Mouse (Mus musculus) heart, embryonic 15.5 days (tissue): ENCODE results near the gene Zfp988. TPM values are rescaled to one million over a fixed set of nuclear protein-coding genes. Genes with fewer than 3 reads are reported as not detected.
"Not testable (repeated sequence)": the region's sequence is repeated elsewhere in the genome, so short reads cannot be mapped to it uniquely, and the experiment has no call there.

ENCODE experiments used
- ATAC-seq: fragments of 200-750 bp; cut with Nextera tagmentation; replicated peaks from 2 replicates; pipeline ENCODE4 v1.8.0; 2017; ENCODE audit warnings: low read depth, moderate TSS enrichment; ENCODE audit not compliant: insufficient number of reproducible peaks, insufficient read depth, low FRiP score
- H3K27ac ChIP-seq: fragments of 300-500 bp; sonication (generic); 2 replicates; pipeline ENCODE4 v1.5.1; 2015; ENCODE audit warnings: mild to moderate bottlenecking, inconsistent platforms
- H3K27me3 ChIP-seq: fragments of 300-500 bp; sonication (generic); 2 replicates; pipeline ENCODE4 v1.6.1; 2015; ENCODE audit warnings: inconsistent platforms
- H3K36me3 ChIP-seq: fragments of 300-500 bp; sonication (generic); 2 replicates; pipeline ENCODE4 v1.6.1; 2015; ENCODE audit warnings: mild to moderate bottlenecking, inconsistent platforms
- H3K4me1 ChIP-seq: fragments of 300-500 bp; sonication (generic); replicated peaks from 2 replicates; pipeline ENCODE4 v1.6.1; 2015; ENCODE audit warnings: inconsistent platforms
- H3K4me2 ChIP-seq: fragments of 300-500 bp; sonication (generic); 2 replicates; pipeline ENCODE4 v1.6.1; 2015; ENCODE audit warnings: inconsistent platforms, mild to moderate bottlenecking, moderate library complexity
- H3K4me3 ChIP-seq: fragments of 300-500 bp; sonication (generic); 2 replicates; pipeline ENCODE4 v1.5.1; 2015; ENCODE audit warnings: mild to moderate bottlenecking, inconsistent platforms
- H3K9ac ChIP-seq: fragments of 300-500 bp; sonication (generic); 2 replicates; pipeline ENCODE4 v1.6.1; 2015; ENCODE audit warnings: mild to moderate bottlenecking, inconsistent platforms
- H3K9me3 ChIP-seq: fragments of 300-500 bp; sonication (generic); replicated peaks from 2 replicates; pipeline ENCODE4 v1.6.1; 2016; ENCODE audit warnings: inconsistent platforms
- WGBS: fragments of 180-500 bp; shearing (Covaris S2); methylation state at CpG from one replicate; pipeline ENCODE4 v1.1.7; 2015; ENCODE audit warnings: mixed read lengths; 5-methylcytosine and 5-hydroxymethylcytosine counted together
- polyA plus RNA-seq: library from polyadenylated mRNA; unstranded; fragments of >200 nt; fragmentation: Nextera tagmentation; extraction: Ambion mirVana; gene quantifications from 2 replicates; pipeline ENCODE4 v1.2.1, GENCODE M21; 2015

The Zfp988 gene
- 0.05 TPM in 1 of 2 replicates, not detected in the other for polyA plus RNA-seq

GRCm38 (mm10) chr4:147305436-147305835 is at the start of gene Zfp988:
Zfp988 (plus strand) TSS chr4:147305674.
- H3K9me3 ChIP-seq: peaks cover 11% of the 10 kb centered on the region
- not testable (repeated sequence) for ATAC-seq, H3K36me3 ChIP-seq, H3K27me3 ChIP-seq, H3K4me3 ChIP-seq, H3K4me1 ChIP-seq, H3K9ac ChIP-seq, H3K4me2 ChIP-seq, H3K27ac ChIP-seq
- 79% methylated on average over 6 of the region's 6 CpGs for WGBS

DNA sequence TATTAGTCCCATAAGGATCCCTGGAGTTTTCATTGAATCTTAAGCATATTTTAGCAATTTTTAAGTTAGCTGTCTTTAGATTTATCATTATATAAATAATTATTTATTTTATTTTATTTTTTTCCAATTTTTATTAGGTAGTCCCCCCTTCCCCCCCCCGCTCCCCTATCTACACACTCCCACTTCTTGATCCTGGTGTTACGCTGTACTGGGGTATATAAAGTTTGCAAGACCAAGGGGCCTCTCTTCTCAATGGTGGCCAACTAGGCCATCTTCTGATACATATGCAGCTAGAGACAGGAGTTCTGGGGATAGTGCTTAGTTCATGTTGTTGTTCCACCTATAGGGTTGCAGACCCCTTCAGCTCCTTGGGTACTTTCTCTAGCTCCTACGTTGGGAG is 42.8 kb upstream of the Zfp988 start:
- H3K4me3 ChIP-seq, H3K27me3 ChIP-seq, H3K9me3 ChIP-seq, H3K4me1 ChIP-seq, H3K27ac ChIP-seq, ATAC-seq, H3K9ac ChIP-seq, H3K4me2 ChIP-seq, H3K36me3 ChIP-seq: not testable (repeated sequence)
- 85% methylated on average over 2 of the region's 3 CpGs for WGBS

DNA sequence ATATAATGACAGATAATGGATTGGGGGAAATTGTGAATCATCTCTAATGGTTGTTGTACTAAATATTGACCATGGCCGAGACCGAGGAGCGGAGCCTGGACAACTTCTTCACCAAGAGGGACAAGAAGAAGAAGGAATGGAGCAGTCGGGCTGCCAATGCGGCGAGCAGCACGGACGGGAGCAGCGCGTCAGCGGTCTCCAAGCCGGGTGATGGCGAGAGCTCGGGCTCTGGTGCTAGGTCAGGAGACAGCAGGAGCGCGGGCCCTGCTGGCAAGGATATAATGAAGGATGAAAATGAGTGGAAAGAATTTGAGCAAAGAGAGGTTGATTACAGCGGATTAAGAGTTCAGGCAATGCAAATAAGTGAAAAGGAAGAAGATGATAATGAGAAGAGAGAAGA is 38.2 kb upstream of the Zfp988 start:
- ATAC-seq, H3K27ac ChIP-seq, H3K4me2 ChIP-seq, H3K36me3 ChIP-seq, H3K4me1 ChIP-seq, H3K4me3 ChIP-seq, H3K9ac ChIP-seq, H3K27me3 ChIP-seq: not testable (repeated sequence)
- peaks cover 16% of the 10 kb centered on the region for H3K9me3 ChIP-seq
- WGBS: 81% methylated on average over 17 of the region's 17 CpGs

- H3K36me3 ChIP-seq, H3K9ac ChIP-seq, H3K4me2 ChIP-seq, H3K27ac ChIP-seq, H3K27me3 ChIP-seq, H3K4me1 ChIP-seq, H3K4me3 ChIP-seq, ATAC-seq: not testable (repeated sequence)
- 83% methylated on average over 25 of the region's 25 CpGs for WGBS
- peaks cover 16% of the 10 kb centered on the region for H3K9me3 ChIP-seq
These were observed 36.7 kb upstream of the Zfp988 start for GRCm38 (mm10) chr4:147268735-147269134.

GRCm38 (mm10) chr4:147270026-147270425 is 35.4 kb upstream of the Zfp988 start:
- H3K9ac ChIP-seq, H3K27me3 ChIP-seq, ATAC-seq, H3K4me3 ChIP-seq, H3K27ac ChIP-seq, H3K4me2 ChIP-seq, H3K4me1 ChIP-seq, H3K36me3 ChIP-seq: not testable (repeated sequence)
- H3K9me3 ChIP-seq: peaks cover 18% of the 10 kb centered on the region
- WGBS: 75% methylated on average over 4 of the region's 4 CpGs

DNA sequence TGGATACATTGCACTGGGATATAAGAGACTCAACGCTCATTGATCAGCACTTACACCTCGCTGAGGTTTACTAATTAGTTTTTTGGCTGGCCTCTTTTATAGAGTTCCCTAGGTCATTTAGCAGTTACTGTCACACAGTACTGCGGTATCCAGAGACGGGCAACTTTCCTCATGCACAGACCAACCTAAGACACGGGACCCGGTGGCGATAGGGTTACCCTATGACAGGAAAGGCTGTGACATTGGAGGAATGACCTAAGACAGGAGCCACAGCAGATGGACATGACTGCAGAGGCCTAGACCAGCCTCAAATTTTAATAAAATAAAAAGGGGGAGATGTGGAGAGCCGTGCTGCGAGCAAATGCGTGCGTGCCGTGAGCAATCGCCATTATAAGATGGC is 33.9 kb upstream of the Zfp988 start:
- H3K27ac ChIP-seq, H3K4me3 ChIP-seq, H3K4me2 ChIP-seq, H3K36me3 ChIP-seq, H3K9ac ChIP-seq, H3K27me3 ChIP-seq, ATAC-seq, H3K4me1 ChIP-seq: not testable (repeated sequence)
- peaks cover 21% of the 10 kb centered on the region for H3K9me3 ChIP-seq
- WGBS: 84% methylated on average over 13 of the region's 13 CpGs

- H3K27me3 ChIP-seq, H3K9ac ChIP-seq, H3K36me3 ChIP-seq, H3K27ac ChIP-seq, H3K4me1 ChIP-seq: not testable (repeated sequence)
- Histone ChIP-seq H3K9me3 (peaks cover 16% of the 10 kb centered on the region), H3K4me3 (peak overlapping the region; percentile 29), H3K4me2 (peak overlapping the region; percentile 57)
- peak; percentile 87 for ATAC-seq
- 33% methylated on average over 58 of the region's 58 CpGs for WGBS
These were observed 30.3 kb upstream of the Zfp988 start for GRCm38 (mm10) chr4:147275021-147275772.

- not testable (repeated sequence) for H3K9ac ChIP-seq, H3K27me3 ChIP-seq, H3K27ac ChIP-seq, H3K4me1 ChIP-seq, H3K36me3 ChIP-seq
- Histone ChIP-seq H3K4me3 (peak overlapping the region; percentile 29), H3K9me3 (peaks cover 16% of the 10 kb centered on the region), H3K4me2 (peak overlapping the region; percentile 57)
- 0 out of 2 replicates have a peak, but pooled peaks have one; percentile 27 for ATAC-seq
- WGBS: 25% methylated on average over 54 of the region's 54 CpGs
These were observed 29.7 kb upstream of the Zfp988 start for GRCm38 (mm10) chr4:147275773-147276140.

DNA sequence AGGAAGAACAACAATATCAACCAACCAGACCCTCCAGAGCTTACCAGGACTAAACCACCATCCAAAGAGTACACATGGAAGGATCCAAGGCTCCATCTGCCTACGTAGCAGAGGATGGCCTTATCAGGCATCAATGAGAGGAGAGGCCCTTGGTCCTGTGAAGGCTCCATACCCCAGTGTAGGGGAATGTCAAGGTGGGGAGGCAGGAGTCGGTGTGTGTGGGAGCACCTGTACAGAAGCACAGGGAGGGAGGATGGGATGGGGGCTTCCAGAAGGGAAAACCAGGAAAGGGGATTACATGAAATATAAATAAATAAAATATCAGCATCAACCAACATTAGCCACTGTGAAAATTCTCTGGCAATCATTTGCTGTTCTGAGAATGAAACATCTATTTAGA is 25.1 kb upstream of the Zfp988 start:
- not testable (repeated sequence) for H3K4me2 ChIP-seq, H3K4me3 ChIP-seq, ATAC-seq, H3K27ac ChIP-seq, H3K9ac ChIP-seq, H3K9me3 ChIP-seq, H3K4me1 ChIP-seq, H3K36me3 ChIP-seq, H3K27me3 ChIP-seq
- WGBS: 61% methylated on average over 2 of the region's 2 CpGs

DNA sequence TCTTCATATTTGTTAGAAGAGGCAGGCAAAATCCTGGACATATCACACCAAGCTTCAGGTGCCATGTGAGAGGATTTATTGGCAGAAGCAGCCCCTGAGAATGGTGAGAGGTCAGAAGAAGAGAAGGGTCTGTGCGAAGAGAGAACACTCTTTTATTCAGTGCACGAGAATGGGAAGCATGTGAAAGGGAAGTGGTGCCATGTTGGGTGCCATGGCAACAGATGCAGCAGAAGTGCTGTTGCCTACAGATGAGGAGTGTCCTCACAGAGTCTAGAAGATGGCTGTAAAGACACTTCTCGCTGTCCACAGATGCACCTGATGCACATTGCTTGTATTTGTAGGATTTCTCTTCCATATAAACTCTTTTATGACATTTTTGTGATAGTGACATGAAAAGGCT is 6.9 kb upstream of the Zfp988 start:
- H3K27ac ChIP-seq, H3K9ac ChIP-seq, H3K4me1 ChIP-seq, H3K4me2 ChIP-seq, H3K27me3 ChIP-seq, H3K4me3 ChIP-seq, ATAC-seq, H3K36me3 ChIP-seq: not testable (repeated sequence)
- peaks cover 11% of the 10 kb centered on the region for H3K9me3 ChIP-seq
- WGBS: 57% methylated on average over 3 of the region's 3 CpGs

- H3K27me3 ChIP-seq, H3K4me3 ChIP-seq, H3K36me3 ChIP-seq, H3K4me1 ChIP-seq, ATAC-seq, H3K27ac ChIP-seq, H3K9ac ChIP-seq, H3K4me2 ChIP-seq: not testable (repeated sequence)
- peaks cover 11% of the 10 kb centered on the region for H3K9me3 ChIP-seq
These were observed 3.1 kb upstream of the Zfp988 start for GRCm38 (mm10) chr4:147302375-147302774.

DNA sequence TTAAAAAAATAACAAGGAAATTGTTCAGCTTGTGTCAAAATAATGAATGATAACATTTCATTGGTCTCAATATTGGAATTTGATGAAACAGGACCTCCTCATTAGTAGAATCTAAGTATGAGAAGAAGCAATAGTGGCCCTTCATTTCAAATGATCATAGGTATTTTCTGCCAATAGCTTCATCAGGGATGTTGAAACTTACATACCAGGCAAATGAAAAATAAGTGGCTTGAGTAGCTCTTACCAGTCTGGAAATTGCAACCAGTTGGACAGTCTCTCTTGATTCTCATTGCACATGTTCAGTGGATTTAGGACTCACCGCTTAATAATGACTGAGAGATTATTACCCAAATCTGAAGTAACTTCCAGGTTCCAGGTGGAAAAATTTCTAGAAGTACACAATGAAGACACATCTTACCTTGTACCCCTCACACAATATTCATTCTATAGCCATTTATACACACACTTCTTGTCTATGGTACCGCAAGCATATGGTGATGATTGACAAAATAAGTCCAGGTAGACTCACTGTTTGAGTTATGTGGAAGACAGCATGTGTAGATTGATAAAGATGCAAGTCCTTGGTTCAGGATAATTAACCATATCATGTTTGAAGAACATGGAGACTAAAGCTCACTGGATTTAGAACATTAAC is 29.7 kb downstream of the Zfp988 start:
- not testable (repeated sequence) for H3K36me3 ChIP-seq, H3K4me1 ChIP-seq, H3K27ac ChIP-seq, H3K4me2 ChIP-seq, H3K4me3 ChIP-seq, H3K27me3 ChIP-seq, H3K9ac ChIP-seq
- peaks cover 54% of the 10 kb centered on the region for H3K9me3 ChIP-seq
- ATAC-seq: 0 out of 2 replicates have a peak, but pooled peaks have one; percentile 20
- WGBS: 81% methylated on average over 2 of the region's 2 CpGs
